Mouse (Mus musculus): ENCODE results near the gene Ppa1. TPM values are rescaled to one million over a fixed set of nuclear protein-coding genes. Genes with fewer than 3 reads are reported as not detected.

Gene Ppa1
- polyA plus RNA-seq, 1 experiment from 2014 or later, result 212 TPM

Other genes with a start within 250 kb of the Ppa1 start
- gene Nodal, start 230.6 kb upstream of the Ppa1 start, polyA plus RNA-seq (2015; fragmentation: Nextera tagmentation; extraction: Ambion mirVana), result 0.14 TPM in 1 of 2 replicates, not detected in the other
- 50.3 and 61.8 TPM in 2 replicates for gene Eif4ebp2, start 195.9 kb upstream of the Ppa1 start, polyA plus RNA-seq (2015; fragmentation: Nextera tagmentation; extraction: Ambion mirVana)
- 14.9 and 15.0 TPM in 2 replicates for gene Lrrc20, start 172.8 kb upstream of the Ppa1 start, polyA plus RNA-seq (2015; fragmentation: Nextera tagmentation; extraction: Ambion mirVana)
- 0.17 and 0.25 TPM in 2 replicates for gene Npffr1, start 53.1 kb upstream of the Ppa1 start, polyA plus RNA-seq (2015; fragmentation: Nextera tagmentation; extraction: Ambion mirVana)
- 192 and 203 TPM in 2 replicates for gene Sar1a, start 31.7 kb downstream of the Ppa1 start, polyA plus RNA-seq (2015; fragmentation: Nextera tagmentation; extraction: Ambion mirVana)
- gene Tysnd1, start 47.0 kb downstream of the Ppa1 start, polyA plus RNA-seq (2015; fragmentation: Nextera tagmentation; extraction: Ambion mirVana), result 26.7 and 29.0 TPM in 2 replicates
- gene Aifm2, start 66.7 kb downstream of the Ppa1 start, polyA plus RNA-seq (2015; fragmentation: Nextera tagmentation; extraction: Ambion mirVana), result 10.7 and 14.1 TPM in 2 replicates
- gene H2afy2, start 135.6 kb downstream of the Ppa1 start, polyA plus RNA-seq (2015; fragmentation: Nextera tagmentation; extraction: Ambion mirVana), result 306 and 328 TPM in 2 replicates

All from neural tube, embryonic 13.5 days (tissue).